Mouse (Mus musculus): ENCODE data around the gene Ccdc162. TPM values are rescaled to one million over a fixed set of nuclear protein-coding genes. Genes with fewer than 3 reads are reported as not detected.
A peak's percentile ranks its signal among the peaks of the same experiment; 100 is the strongest.

The Ccdc162 gene
- polyA plus RNA-seq (2015; fragmentation: Nextera tagmentation; extraction: Ambion mirVana) = 0.69 TPM in 2 replicates

- Histone ChIP-seq H3K27ac (replicated peaks) (peak within 1 kb of the TSS; percentile 70), H3K4me1 (replicated peaks; ENCODE audit: control insufficient read depth, insufficient read depth) (no peaks in the 10 kb centered on the region), H3K27me3 (ENCODE audit: control insufficient read depth, insufficient read depth, low read length) (no peaks in the 10 kb centered on the region), H3K36me3 (ENCODE audit: control insufficient read depth, insufficient read depth, low read length) (no peaks in the 10 kb centered on the region), H3K4me2 (replicated peaks; ENCODE audit: low read depth) (peak within 1 kb of the TSS; percentile 42), H3K9ac (ENCODE audit: low read length) (no peak within 1 kb of the TSS), H3K9me3 (ENCODE audit: control insufficient read depth, low read length) (no peaks in the 10 kb centered on the region), H3K4me3 (ENCODE audit: low read depth, low read length) (no peak within 1 kb of the TSS)
- ATAC-seq (ENCODE audit: low FRiP score, low TSS enrichment) (peak; percentile 53; the same call in 1 of the 2 replicates), DNase-seq (ENCODE audit: low spot score) (peak; percentile 79)
- TF ChIP-seq EP300 (optimal IDR thresholded peaks at IDR 0.05) = no peak
- TF ChIP-seq CTCF (IDR thresholded peaks at IDR 0.05; ENCODE audit: low read depth) = no peak
- 39% methylated on average over 15 of the region's 15 CpGs for WGBS
Observed at GRCm38 (mm10) chr10:41716029-41716897, at the start of gene Ccdc162. TSS of gene Ccdc162 (minus strand) at chr10:41716634.

GRCm38 (mm10) chr10:41765586-41765985 lies 49.2 kb upstream of the Ccdc162 start:
- no peaks in the 10 kb centered on the region for H3K9me3 ChIP-seq (ENCODE audit: control insufficient read depth, low read length)
- no peak overlapping the region for H3K9ac ChIP-seq (ENCODE audit: low read length)
- TF ChIP-seq CTCF (IDR thresholded peaks at IDR 0.05; ENCODE audit: low read depth) (no peak), EP300 (optimal IDR thresholded peaks at IDR 0.05) (no peak)
- H3K36me3 ChIP-seq (ENCODE audit: control insufficient read depth, insufficient read depth, low read length) = no peaks in the 10 kb centered on the region
- ATAC-seq (ENCODE audit: low FRiP score, low TSS enrichment) = no peak
- no peak overlapping the region for H3K27ac ChIP-seq (replicated peaks)
- 91% methylated on average over 4 of the region's 4 CpGs for WGBS
- no peak overlapping the region for H3K4me3 ChIP-seq (ENCODE audit: low read depth, low read length)
- DNase-seq (ENCODE audit: low spot score) = no peak
- no peaks in the 10 kb centered on the region for H3K4me1 ChIP-seq (replicated peaks; ENCODE audit: control insufficient read depth, insufficient read depth)
- H3K27me3 ChIP-seq (ENCODE audit: control insufficient read depth, insufficient read depth, low read length) = no peaks in the 10 kb centered on the region
- H3K4me2 ChIP-seq (replicated peaks; ENCODE audit: low read depth) = no peak overlapping the region

GRCm38 (mm10) chr10:41763741-41764385 lies 47.4 kb upstream of the Ccdc162 start:
- H3K9me3 ChIP-seq (ENCODE audit: control insufficient read depth, low read length) = no peaks in the 10 kb centered on the region
- ATAC-seq (ENCODE audit: low FRiP score, low TSS enrichment) = no peak
- TF ChIP-seq EP300 (optimal IDR thresholded peaks at IDR 0.05) = no peak
- TF ChIP-seq CTCF (IDR thresholded peaks at IDR 0.05; ENCODE audit: low read depth) = no peak
- no peak overlapping the region for H3K27ac ChIP-seq (replicated peaks)
- H3K4me3 ChIP-seq (ENCODE audit: low read depth, low read length) = no peak overlapping the region
- DNase-seq (ENCODE audit: low spot score) = no peak
- no peaks in the 10 kb centered on the region for H3K27me3 ChIP-seq (ENCODE audit: control insufficient read depth, insufficient read depth, low read length)
- WGBS = 46% methylated on average over 3 of the region's 3 CpGs
- no peak overlapping the region for H3K4me2 ChIP-seq (replicated peaks; ENCODE audit: low read depth)
- H3K36me3 ChIP-seq (ENCODE audit: control insufficient read depth, insufficient read depth, low read length) = no peaks in the 10 kb centered on the region
- no peak overlapping the region for H3K9ac ChIP-seq (ENCODE audit: low read length)
- H3K4me1 ChIP-seq (replicated peaks; ENCODE audit: control insufficient read depth, insufficient read depth) = no peaks in the 10 kb centered on the region

DNA sequence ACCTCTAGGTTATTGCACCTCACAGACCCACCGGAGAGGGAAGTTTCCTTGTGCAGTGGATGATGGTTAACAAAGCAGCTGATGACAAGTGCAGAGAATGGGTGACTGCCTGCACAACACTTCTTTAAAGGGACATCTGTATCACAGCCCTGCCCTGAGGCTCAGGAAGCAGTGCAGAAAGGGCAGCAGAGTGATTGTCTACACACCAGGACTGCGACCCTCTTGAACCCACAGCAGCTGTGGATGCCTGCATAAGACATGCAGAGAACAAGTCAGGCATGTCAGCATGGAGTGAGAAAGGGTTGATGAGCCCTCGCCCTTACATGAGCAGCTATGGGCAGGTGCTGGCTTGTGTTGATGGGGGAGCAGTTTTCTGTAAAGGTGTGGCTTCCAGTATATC lies 44.4 kb upstream of the Ccdc162 start:
- no peak overlapping the region for H3K4me3 ChIP-seq (ENCODE audit: low read depth, low read length)
- ATAC-seq (ENCODE audit: low FRiP score, low TSS enrichment) (no peak), DNase-seq (ENCODE audit: low spot score) (no peak)
- no peak overlapping the region for H3K4me2 ChIP-seq (replicated peaks; ENCODE audit: low read depth)
- H3K27ac ChIP-seq (replicated peaks) = no peak overlapping the region
- H3K27me3 ChIP-seq (ENCODE audit: control insufficient read depth, insufficient read depth, low read length) = no peaks in the 10 kb centered on the region
- H3K9ac ChIP-seq (ENCODE audit: low read length) = no peak overlapping the region
- no peaks in the 10 kb centered on the region for H3K4me1 ChIP-seq (replicated peaks; ENCODE audit: control insufficient read depth, insufficient read depth)
- no peaks in the 10 kb centered on the region for H3K36me3 ChIP-seq (ENCODE audit: control insufficient read depth, insufficient read depth, low read length)
- TF ChIP-seq EP300 (optimal IDR thresholded peaks at IDR 0.05) (no peak), CTCF (IDR thresholded peaks at IDR 0.05; ENCODE audit: low read depth) (no peak)
- H3K9me3 ChIP-seq (ENCODE audit: control insufficient read depth, low read length) = no peaks in the 10 kb centered on the region
- 66% methylated on average over 3 of the region's 3 CpGs for WGBS

GRCm38 (mm10) chr10:41758041-41758440 lies 41.6 kb upstream of the Ccdc162 start:
- no peak for TF ChIP-seq EP300 (optimal IDR thresholded peaks at IDR 0.05)
- no peak for TF ChIP-seq CTCF (IDR thresholded peaks at IDR 0.05; ENCODE audit: low read depth)
- no peaks in the 10 kb centered on the region for H3K4me1 ChIP-seq (replicated peaks; ENCODE audit: control insufficient read depth, insufficient read depth)
- DNase-seq (ENCODE audit: low spot score) (no peak), ATAC-seq (ENCODE audit: low FRiP score, low TSS enrichment) (no peak)
- no peaks in the 10 kb centered on the region for H3K36me3 ChIP-seq (ENCODE audit: control insufficient read depth, insufficient read depth, low read length)
- no peaks in the 10 kb centered on the region for H3K9me3 ChIP-seq (ENCODE audit: control insufficient read depth, low read length)
- no peaks in the 10 kb centered on the region for H3K27me3 ChIP-seq (ENCODE audit: control insufficient read depth, insufficient read depth, low read length)
- no peak overlapping the region for H3K4me3 ChIP-seq (ENCODE audit: low read depth, low read length)
- H3K4me2 ChIP-seq (replicated peaks; ENCODE audit: low read depth) = no peak overlapping the region
- H3K27ac ChIP-seq (replicated peaks) = no peak overlapping the region
- no peak overlapping the region for H3K9ac ChIP-seq (ENCODE audit: low read length)

GRCm38 (mm10) chr10:41757226-41757625 lies 40.8 kb upstream of the Ccdc162 start:
- TF ChIP-seq CTCF (IDR thresholded peaks at IDR 0.05; ENCODE audit: low read depth) = no peak
- TF ChIP-seq EP300 (optimal IDR thresholded peaks at IDR 0.05) = no peak
- ATAC-seq (ENCODE audit: low FRiP score, low TSS enrichment) = no peak

More at GRCm38 (mm10) chr10:41757226-41757625, 40.8 kb upstream of the Ccdc162 start:
- Histone ChIP-seq H3K9ac (ENCODE audit: low read length) (no peak overlapping the region), H3K4me1 (replicated peaks; ENCODE audit: control insufficient read depth, insufficient read depth) (no peaks in the 10 kb centered on the region), H3K27me3 (ENCODE audit: control insufficient read depth, insufficient read depth, low read length) (no peaks in the 10 kb centered on the region), H3K9me3 (ENCODE audit: control insufficient read depth, low read length) (no peaks in the 10 kb centered on the region), H3K36me3 (ENCODE audit: control insufficient read depth, insufficient read depth, low read length) (no peaks in the 10 kb centered on the region), H3K4me2 (replicated peaks; ENCODE audit: low read depth) (no peak overlapping the region), H3K27ac (replicated peaks) (no peak overlapping the region), H3K4me3 (ENCODE audit: low read depth, low read length) (no peak overlapping the region)
- DNase-seq (ENCODE audit: low spot score) = no peak
- 92% methylated on average over 5 of the region's 5 CpGs for WGBS

Data from stomach, postnatal 0 days (tissue).